Mouse (Mus musculus) embryo, embryonic 9.5 days (tissue): ENCODE measurements around the gene H2-DMb1.

Experiments
- DNase-seq: peaks from one replicate; pipeline ENCODE4 v3.0.0-alpha.2; 2017; ENCODE audit errors: extremely low spot score

Gene H2-DMb1

DNA sequence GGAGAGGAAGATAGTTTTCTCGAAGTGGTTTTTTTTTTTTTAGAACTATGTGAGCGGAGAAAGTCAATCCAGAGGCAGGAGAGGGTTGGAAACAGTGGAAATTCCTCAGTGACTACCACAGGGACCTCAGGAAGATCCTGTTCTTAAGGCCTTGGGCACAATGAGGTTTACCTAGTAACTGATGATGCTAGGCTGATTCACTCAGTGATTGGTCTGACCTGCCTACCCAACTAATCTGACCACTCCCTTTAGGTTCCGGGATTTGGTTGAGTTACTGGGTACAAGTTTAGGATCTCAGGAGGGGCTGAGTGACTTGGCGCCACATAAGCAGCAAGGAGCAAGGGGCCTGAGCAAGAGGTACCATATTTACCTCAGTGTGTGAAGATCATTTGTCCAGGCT, at the start of gene H2-DMb1:
H2-DMb1 (plus strand) TSS at position 150 of the 400 bp plus-strand sequence.
- DNase-seq = no peak

DNA sequence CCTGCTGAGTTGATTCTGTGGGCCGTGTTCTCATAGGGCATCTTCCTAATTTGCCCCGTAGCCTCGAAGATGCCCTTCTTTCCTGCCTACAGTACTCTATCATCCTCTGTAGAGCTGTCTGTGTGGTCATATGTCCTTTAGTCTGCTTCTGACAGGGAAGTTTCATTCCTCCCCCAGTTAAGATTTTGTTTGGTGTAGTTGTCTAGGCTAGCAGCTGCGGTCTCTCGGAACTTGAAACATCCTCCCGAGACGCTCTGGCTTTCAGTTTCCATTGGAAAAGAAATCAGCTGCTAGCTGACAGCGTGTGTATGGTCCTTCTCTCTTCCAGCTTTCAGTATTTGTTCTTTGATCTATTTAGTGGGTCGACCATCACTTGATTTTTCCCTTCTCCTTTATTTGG, 48.1 kb upstream of the H2-DMb1 start:
- no peak for DNase-seq

DNA sequence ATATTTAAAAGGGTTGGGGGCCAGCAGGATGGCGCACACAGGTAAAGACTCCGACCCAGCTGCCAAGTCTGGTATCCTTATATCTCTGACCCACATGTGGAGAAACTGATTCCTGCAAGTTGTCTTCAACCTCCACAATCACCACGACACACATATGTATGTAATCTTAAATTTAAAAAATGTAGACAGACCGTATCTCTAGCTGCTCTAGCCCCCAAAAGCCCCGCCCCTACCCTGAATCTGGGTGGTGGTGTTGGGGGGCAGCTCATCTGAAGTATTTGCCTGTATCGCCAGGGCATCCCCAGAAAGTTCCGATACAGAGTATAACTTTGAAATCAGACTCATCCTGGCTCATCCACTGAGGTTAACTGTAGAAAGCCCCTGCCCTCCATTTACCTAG, 46.3 kb upstream of the H2-DMb1 start:
- no peak for DNase-seq

DNA sequence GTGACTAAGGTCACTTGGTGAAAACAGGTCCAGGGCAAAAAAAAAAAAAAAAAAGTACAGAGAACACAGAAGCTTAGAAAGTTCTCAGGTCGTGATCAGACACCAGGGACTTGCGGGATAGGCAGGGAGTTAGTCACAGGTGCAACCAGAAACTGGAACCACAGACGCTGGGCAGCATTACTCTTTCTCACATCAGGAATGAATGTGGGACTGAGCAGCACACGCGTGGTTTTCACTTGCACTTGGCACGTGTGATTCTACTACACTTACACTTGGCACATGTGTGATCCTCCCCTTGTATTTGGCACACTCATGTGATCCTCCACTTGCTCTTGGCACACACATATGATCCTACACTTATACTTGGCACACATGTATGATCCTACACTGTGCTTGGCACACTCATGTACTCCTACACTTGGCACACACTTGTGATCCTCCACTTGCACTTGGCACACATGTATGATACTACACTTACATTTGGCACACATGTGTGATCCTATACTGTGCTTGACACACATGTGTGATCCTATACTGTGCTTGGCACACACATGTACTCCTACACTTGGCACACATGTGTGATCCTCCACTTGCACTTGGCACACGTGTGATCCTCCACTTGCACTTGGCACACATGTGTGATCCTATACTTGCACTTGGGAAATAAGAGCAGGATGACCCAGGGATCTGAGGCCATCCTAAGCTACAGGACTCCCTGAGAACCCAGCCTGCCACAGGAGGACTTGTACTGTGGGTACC, 45.6 kb upstream of the H2-DMb1 start:
- DNase-seq = no peak

DNA sequence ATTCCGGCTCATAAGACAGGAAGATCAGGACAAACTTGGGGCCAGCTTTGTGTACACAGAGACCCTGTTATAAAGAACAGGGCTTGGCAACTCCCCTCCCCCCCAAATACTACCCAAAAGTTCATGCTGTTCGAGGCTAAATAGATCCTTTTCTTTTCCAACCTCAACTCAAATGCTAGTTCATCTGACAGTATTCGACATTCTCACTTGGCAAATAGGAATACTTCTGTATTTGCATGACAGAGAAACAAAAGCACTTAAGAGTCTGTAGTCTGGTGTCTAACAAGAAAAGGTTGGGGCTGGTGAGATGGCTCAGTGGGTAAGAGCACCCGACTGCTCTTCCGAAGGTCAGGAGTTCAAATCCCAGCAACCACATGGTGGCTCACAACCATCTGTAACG, 44.4 kb upstream of the H2-DMb1 start:
- DNase-seq = no peak

DNA sequence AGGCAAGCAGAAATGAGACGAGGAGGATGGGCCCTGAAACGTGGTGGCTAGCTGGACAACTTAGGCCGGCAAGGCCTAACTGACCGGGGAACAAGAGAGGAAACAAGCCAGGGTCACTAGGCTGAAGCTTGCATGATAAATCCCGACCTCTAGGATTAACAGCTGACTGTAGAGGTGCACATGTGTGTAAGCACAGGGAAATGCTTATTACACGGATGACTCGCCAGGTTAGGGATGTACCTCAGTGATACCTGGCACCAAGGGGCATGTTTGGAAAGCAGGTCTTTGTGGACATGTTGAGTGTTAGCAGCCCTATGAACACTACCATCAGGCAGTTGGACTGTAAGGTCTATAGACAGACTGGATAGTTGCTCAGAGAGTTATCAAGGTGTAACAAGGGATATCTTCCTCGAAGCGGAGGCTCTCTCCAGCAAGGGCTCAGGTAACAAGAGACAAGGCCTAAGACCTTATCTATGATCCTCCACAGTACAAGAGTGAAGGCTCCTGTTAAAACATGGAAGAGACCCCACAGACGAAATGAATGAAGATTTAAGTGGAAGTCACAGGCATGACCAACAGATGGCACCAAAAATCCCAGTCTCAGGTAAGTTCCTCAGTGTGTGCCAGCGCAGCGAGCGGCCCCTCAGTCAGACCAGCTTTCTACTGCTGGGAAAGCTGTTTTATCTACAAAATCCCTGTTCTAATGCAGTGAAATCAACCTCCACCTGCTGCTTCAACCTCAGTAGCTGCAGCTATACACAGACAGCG, 43.6 kb upstream of the H2-DMb1 start:
- DNase-seq = no peak

DNA sequence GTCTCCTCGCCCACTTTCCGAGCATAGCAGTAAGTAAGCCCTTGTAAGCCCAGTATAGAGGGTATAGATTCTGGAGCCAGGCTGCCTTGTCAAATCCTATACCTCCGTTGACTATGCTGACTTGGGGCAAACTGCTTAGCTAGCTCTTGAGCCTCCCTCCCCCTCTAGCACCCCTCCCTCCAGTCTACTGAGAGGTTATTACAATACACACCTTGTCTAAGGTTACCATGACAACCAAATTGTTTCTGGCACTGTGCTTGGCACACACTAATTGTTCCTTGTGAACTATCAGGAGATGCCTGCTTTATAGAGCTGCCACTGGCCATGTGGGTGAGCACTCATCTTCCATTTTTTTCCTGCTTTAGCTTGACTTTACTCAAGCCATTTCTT, 43.1 kb upstream of the H2-DMb1 start:
- DNase-seq = no peak

DNA sequence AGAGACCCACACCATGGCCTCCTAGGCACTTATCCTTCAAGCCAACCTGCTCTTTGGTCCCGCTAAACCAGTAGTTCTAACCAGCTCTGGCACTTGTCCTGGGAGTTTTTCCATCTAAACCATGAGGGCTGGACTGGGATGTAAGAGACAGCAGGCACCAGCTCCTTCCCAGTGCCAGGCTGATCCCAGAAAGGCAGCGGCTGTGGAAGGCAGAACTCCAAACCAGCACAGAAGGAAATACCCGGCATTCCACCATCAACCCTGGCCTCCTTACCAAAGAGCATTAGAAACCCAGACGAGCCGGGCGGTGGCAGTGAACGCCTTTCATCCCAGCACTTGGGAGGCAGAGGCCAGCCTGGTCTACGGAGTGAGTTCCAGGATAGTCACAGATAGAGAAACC, 42.6 kb upstream of the H2-DMb1 start:
- DNase-seq = no peak

DNA sequence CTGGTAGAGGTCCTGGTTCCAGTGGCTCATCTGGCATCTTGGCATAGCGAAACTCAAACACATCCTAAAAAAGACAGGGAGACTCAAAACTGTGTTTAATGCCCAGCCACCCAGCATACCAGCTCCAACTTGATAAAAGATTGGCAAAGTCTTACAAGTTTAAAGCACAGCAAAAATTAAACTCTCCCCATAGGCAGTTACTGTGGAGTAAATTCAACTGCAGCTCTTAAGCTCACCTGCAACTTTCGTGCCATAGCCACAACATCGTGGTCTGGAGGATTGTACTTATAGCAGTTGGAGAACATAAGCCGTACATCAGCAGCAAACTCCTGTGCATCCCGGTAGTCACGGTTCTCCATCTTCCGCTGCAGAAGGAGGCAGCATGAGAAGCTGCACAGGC, 38.8 kb upstream of the H2-DMb1 start:
- no peak for DNase-seq

DNA sequence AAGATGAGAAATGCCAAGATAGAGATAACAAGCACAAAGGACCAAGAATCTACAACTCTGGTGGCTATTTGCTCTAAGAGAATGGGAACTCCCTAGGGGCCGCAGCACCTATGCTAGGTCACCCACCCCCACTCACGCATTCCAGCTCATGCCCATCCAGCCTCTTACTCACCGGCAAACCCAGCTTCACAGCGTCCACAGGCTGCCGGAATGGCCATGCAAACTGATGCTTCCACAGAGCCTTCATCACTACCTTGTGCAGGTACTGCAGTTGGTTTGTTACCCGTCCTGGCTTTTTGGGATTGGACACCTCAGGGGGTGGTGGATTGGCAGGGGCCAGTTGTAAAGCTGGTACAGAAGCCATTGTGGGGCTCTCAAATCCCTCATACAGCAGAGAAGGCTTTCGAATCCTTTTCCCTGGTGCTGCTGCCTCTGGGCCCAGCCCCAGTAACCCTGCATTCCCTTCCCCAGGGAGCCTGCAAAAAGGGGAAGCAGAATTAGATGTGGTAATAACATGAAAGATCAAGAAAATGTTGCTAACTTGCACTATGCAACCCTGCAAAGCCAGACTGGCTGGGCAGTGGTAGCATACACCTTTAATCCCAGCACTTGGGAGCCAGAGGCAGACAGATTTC, 36.0 kb upstream of the H2-DMb1 start:
- no peak for DNase-seq

DNA sequence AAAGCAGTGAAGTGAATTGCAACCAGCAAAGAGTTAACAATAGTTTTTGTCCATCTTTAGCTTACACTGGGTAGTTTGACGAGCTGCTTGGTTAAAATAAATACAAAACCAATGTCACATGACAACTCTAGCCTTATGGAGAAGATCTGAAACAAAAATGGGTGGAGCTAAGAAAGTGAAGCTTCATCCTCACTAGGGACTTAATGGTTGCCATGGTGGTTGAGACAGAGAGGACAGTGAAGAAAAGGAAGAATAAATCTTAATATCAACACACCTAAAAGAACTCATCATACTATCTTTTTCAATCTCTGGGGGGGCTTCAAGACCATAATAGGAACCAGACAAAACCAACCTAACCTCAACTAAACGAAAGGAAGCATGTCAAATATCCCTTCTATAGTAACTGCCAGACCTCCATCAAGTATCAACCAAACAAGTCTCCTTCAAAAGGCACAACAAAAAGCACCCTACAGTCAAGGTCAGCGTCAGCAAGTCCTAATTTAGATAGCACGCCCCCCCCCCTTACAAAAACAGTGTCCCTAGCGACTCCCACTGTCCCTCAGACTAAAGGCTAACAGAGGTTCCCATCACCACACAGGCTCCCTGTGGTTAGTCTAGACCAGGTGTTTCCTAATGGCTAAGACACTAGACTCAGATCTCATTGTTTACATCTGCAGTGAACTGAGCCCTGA, 35.3 kb upstream of the H2-DMb1 start:
- no peak for DNase-seq

DNA sequence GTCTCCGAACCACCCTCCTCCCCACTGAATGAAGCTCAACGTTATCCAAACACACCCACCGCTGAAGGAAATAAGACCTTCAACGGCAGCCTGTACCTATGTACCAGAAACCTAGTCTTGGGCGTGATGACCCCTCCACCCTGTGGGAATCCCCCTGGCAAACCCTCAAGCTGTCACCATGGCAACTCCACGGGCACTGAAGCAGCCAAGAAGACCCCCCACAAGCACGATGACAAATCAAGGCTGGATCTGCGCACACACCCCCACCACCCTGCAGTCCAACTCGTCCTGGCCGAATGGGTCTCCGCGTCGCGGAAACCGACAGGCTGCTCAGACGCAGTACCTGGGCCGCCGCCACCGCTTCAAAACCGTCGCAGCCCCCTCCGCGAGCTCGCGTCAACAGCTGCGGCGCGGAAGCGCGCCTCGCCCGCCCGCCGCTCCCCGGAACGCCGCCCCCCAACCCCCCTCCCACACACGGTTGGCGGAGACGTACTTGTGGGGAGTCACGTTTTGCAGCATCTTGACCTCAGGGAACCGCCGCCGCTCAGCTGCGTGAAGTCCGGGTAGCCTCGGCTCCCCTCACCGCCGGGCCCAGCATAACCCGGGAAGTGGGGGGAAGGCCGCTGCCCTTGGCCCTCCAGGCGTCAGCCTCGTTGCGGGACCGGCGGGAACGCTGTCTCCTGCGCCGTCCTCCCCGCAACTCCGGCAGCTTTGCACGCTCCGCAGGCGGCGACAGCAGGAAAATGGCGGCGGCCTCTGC, 34.6 kb upstream of the H2-DMb1 start:
- DNase-seq = peak; percentile 51

DNA sequence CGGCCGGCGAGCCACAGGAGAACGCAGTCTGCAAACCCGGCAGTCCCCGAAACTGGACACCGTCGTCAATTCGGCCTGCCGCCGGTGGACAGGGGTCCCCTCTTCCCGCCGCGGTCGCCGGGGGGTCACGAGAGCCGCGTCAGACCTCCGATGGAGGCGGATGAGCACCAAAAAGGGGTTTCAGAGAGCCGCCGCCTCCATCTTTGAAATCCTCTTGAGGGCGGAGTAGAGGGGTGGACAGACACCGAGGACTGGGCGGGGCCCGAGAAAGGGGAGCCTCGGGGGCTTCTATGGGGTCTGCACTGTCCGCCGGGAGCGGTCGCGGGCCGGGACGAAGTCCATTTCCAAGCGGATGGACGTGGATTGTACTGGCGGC, 34.0 kb upstream of the H2-DMb1 start:
- DNase-seq = no peak

DNA sequence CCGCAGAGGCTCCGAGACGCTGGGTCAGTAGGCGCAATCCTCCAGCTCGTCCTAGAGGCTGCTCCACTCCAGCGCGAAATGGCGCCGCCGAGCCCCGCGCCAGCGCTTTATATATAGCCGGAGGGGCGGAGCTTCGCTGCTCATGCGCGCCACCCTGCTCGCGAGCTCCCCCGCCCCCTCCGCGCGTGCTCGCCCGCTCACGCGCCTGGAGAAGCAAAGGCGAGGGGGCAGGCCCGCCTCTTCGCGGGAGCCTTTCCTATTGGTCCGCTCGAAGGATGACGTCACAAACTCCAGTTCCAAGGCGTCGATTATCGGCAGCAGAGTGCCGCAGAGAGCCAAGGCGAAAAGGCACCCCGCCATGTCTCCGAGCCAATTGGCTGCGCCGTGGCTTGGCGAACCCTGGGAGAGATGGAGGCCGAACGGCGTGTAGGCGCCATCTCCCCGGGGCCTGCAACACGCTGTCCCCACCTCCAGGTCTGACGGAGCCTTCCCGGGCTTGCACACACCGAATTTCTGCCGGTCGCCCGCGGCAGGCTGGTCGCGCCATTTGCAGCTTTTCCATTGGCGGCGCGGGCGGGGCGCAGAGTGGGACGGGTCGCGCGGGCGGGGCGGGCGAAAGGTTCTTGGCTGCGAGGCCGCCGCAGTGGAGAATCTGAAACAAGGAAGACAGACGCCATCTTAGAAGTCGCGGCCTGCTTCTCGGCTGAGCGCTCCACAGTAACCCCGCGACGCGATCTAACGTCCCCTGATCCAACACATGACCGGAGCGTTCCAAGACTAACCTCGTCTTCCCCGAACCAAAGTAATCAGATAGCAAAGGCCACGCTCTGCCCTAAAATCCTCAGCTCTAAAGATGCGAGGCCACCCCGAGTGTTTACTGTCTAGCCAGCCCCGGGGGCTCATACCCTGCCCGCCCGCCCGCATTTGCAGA, 33.4 kb upstream of the H2-DMb1 start, which contains the start of gene H2-DMa:
H2-DMa (plus strand) TSS at position 293 of the 931 bp plus-strand sequence.
- DNase-seq = peak; percentile 98

DNA sequence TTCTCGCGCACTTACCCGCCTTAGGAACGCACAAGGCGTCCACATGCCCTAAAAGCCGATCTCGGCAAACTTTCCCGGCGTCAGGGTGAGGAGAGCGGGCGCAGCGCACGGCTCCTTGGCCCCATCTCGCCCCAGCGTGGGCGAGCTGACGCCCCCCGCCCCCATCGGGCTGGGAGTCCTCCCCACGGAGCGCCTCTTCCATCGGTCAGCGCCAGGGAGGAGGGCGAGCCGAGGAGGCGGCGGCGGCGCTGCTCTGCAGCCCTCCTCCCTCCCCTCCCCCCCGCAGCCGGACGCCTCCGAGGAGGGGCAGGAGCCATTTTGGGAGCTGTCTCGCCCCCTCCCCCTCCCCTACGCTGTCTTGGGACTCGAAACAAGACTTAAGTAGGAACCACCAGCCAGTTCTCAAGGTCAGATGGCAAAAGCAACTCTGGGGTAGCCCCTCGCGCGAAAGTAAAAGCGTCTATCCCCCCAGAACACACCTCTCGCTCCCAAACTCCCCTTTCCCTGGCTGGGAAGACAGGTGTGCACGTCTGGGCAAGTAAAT, 32.6 kb upstream of the H2-DMb1 start:
- peak; percentile 91 for DNase-seq

DNA sequence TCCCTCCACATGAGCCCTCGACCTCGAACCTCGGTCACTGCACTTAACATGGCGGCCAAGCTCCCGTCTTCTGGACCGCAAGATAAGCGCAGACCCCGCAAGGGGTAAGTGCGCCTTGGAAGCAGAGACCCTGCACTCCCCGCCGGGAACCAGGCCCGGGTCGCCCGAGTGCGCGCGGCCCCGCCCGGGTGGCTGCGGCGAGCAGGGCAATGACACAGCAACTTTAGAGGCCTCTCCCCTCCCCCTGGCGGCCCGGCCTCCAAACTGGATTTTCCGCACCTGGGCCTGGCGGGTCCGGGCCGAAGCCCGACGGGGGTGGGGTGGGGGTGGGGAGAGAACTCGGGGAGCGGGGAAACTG, 32.1 kb upstream of the H2-DMb1 start:
- DNase-seq = no peak

DNA sequence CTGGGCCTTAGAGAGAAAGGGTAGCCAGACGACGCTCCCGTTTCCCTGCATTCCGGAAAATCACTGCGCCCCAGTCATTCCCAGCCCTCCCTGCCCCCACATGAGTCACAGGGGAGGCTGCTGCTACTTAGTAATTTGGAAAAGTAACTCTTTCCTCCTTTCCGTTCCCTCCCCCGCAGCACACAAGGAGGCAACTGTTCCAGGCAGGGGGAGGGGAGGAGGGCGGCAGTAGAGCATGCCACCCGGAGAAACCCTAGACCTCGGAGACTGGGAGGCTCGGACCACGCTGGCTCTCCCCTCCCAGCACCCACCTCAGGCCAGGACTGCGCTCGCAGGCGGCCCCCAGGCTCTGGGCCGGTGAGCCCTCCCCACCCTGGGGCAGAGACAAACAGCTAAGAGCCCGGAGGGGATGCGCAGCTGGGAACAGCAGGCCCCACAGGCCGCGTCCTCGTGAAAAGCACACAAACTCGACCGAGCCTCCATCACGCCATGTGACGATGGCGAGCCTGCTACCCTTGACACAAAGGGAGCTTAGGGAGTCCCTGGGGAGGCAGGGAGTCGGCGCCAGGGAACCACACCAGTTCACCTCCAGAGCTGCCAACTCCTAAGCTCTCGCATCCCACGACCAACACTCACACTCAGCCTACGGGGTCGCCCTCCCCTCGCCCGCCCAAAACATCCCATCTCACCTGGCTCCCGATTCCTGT, 31.5 kb upstream of the H2-DMb1 start:
- peak; percentile 89 for DNase-seq

DNA sequence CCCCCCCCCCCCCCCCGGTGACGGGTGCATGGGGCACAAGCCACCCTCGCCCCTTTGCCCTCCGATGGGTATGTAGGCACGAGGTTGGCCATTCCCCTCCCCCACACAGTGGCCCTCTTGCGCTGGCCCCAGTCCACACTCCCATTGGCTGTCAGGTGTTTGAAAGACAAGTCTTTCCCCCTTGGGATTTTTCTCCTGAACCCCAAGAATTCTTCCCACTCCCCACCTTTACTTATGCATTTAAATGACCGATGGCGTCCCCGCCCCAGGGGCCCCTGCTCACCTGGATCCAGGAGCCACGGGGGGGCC, 31.0 kb upstream of the H2-DMb1 start:
- no peak for DNase-seq

DNA sequence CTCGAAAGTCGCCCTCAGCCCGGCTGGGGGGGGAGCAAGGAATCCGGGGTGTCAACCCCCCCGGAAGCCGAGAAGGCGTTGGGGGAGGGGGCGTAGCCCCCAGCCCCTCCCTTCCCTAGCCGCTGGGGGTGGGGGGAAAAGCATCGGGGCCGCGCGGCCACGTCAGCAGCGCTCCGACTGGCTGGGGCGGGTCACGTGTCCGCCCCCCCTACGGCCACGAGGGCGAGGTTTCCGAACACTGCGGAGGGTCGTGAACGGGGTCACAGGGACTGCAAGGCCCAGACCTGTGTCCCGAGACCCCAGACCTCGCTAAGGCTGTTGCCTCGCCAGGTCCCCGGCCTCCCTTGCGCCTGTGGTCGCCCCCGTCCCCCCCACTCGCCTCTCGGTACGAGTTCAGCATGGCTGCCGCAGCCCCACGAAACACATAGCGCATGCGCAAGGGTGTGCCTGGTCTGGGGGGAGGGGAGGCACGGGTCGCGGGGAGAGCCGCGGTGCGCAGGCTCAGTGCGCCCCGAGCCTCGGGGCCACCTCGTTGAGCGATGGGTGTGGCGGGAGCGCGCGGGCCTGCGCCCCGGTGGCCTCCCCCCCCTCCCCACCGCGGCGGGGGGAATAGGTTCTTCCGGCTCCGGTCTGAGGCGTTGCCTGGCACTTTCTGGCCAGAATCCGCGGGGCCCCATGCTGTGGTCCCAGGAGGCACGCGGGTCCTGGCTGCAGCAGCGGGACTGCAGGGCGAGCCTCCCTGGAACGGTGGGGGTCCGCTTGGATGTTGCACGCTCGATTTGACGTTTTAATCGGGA, 30.5 kb upstream of the H2-DMb1 start, which contains the start of gene Brd2:
Brd2 (minus strand) TSS at position 447 of the 797 bp plus-strand sequence.
- peak; percentile 99 for DNase-seq
